Mouse (Mus musculus) CH12.LX (cell line): ENCODE results near the gene Tlcd1. TPM values are rescaled to one million over a fixed set of nuclear protein-coding genes. Genes with fewer than 3 reads are reported as not detected.

Experiments
- DNase-seq: peaks from one replicate; pipeline ENCODE4 v3.0.0-alpha.2; 2013; ENCODE audit errors: extremely low read depth
- H3K27ac ChIP-seq: 2 replicates; pipeline ENCODE4 v1.5.1; 2012; ENCODE audit warnings: low read depth, mild to moderate bottlenecking, control low read depth, moderate library complexity; ENCODE audit not compliant: insufficient read depth
- H3K27me3 ChIP-seq: replicated peaks from 2 replicates; pipeline ENCODE3; 2012; ENCODE audit warnings: inconsistent platforms
- H3K36me3 ChIP-seq, 2 experiments: replicated peaks in 1 of 2; 2 replicates each; pipeline versions ENCODE3 to v1.6.1; 2012; ENCODE audit warnings: inconsistent platforms in 1 of 2, low read length in 1 of 2, mild to moderate bottlenecking in 1 of 2, mixed read lengths in 1 of 2, moderate library complexity in 1 of 2; ENCODE audit not compliant: control insufficient read depth in 1 of 2, insufficient read depth in 1 of 2
- H3K4me1 ChIP-seq, 2 experiments: 2 replicates each; pipeline ENCODE4 v1.6.1; 2012; ENCODE audit warnings: inconsistent platforms in 1 of 2, moderate library complexity in 1 of 2; ENCODE audit not compliant: insufficient read depth in 2 of 2, control insufficient read depth in 1 of 2
- H3K4me2 ChIP-seq: 2 replicates; pipeline ENCODE4 v1.6.1; 2012; ENCODE audit warnings: low read depth, mild to moderate bottlenecking, control low read depth; ENCODE audit not compliant: poor library complexity, insufficient read depth, severe bottlenecking
- H3K4me3 ChIP-seq, 3 experiments: fragments of 150-350 bp in 1 of 3; sonication (generic) in 1 of 3; replicated peaks in 1 of 3; 2 replicates each; pipeline versions ENCODE3 to v1.5.1; 2011 to 2012; ENCODE audit warnings: low read depth in 2 of 3, low read length in 2 of 3, mild to moderate bottlenecking in 2 of 3, moderate library complexity in 2 of 3, control low read depth in 1 of 3, improper control_type of control experiment in 1 of 3, inconsistent platforms in 1 of 3, mixed read lengths in 1 of 3; ENCODE audit not compliant: poor library complexity in 1 of 3
- H3K79me2 ChIP-seq: replicated peaks from 2 replicates; pipeline ENCODE4 v1.6.1; 2012; ENCODE audit warnings: mild to moderate bottlenecking, moderate library complexity; ENCODE audit not compliant: control insufficient read depth, poor library complexity, insufficient read depth, severe bottlenecking; ENCODE audit errors: extremely low read depth
- H3K9ac ChIP-seq: 2 replicates; pipeline ENCODE4 v1.6.1; 2012; ENCODE audit warnings: low read depth, mild to moderate bottlenecking, control low read depth, moderate library complexity; ENCODE audit not compliant: insufficient read depth
- H3K9me3 ChIP-seq: replicated peaks from 2 replicates; pipeline ENCODE3; 2012; ENCODE audit warnings: low read length, inconsistent platforms, mixed read lengths
- BHLHE40 ChIP-seq: IDR thresholded peaks from 2 replicates; pipeline ENCODE4 v1.6.1; 2011; ENCODE audit warnings: mild to moderate bottlenecking, low read depth, low read length, improper control_type of control experiment
- CHD1 ChIP-seq: IDR thresholded peaks from 2 replicates; pipeline ENCODE4 v1.6.1; 2012; ENCODE audit warnings: low read depth, low read length, improper control_type of control experiment, inconsistent platforms
- CTCF ChIP-seq, 2 experiments: IDR thresholded peaks in 1 of 2; conservative IDR thresholded peaks in 1 of 2; 2 replicates each; pipeline ENCODE4 v1.5.1; 2011 to 2012; ENCODE audit warnings: low read depth in 2 of 2, low read length in 2 of 2, improper control_type of control experiment in 1 of 2, inconsistent platforms in 1 of 2, mild to moderate bottlenecking in 1 of 2, moderate library complexity in 1 of 2
- ELF1 ChIP-seq: IDR thresholded peaks from 2 replicates; pipeline ENCODE4 v1.6.1; 2014; ENCODE audit warnings: low read depth, mild to moderate bottlenecking, inconsistent platforms, low read length, improper control_type of control experiment
- EP300 ChIP-seq: IDR thresholded peaks from 2 replicates; pipeline ENCODE4 v1.6.1; 2011; ENCODE audit warnings: low read length, improper control_type of control experiment
- ETS1 ChIP-seq: conservative IDR thresholded peaks from 2 replicates; pipeline ENCODE4 v1.6.1; 2012; ENCODE audit warnings: low read depth, mild to moderate bottlenecking, inconsistent platforms, low read length, improper control_type of control experiment, moderate library complexity
- GABPA ChIP-seq: IDR thresholded peaks from 2 replicates; pipeline ENCODE4 v1.6.1; 2012; ENCODE audit warnings: low read depth, low read length, improper control_type of control experiment, inconsistent platforms; ENCODE audit not compliant: insufficient replicate concordance
- IRF4 ChIP-seq: IDR thresholded peaks from 2 replicates; pipeline ENCODE4 v1.6.1; 2014; ENCODE audit warnings: low read depth, mild to moderate bottlenecking, inconsistent platforms, low read length, improper control_type of control experiment
- JUN ChIP-seq: IDR thresholded peaks from 2 replicates; pipeline ENCODE4 v1.6.1; 2011; ENCODE audit warnings: low read depth, mild to moderate bottlenecking, low read length, improper control_type of control experiment, moderate library complexity; ENCODE audit not compliant: insufficient read depth
- KAT2A ChIP-seq: IDR thresholded peaks from 2 replicates; pipeline ENCODE4 v1.6.1; 2012; ENCODE audit warnings: low read length, improper control_type of control experiment, inconsistent platforms; ENCODE audit not compliant: insufficient replicate concordance
- MAZ ChIP-seq: IDR thresholded peaks from 2 replicates; pipeline ENCODE4 v1.6.1; 2012; ENCODE audit warnings: low read depth, mild to moderate bottlenecking, inconsistent platforms, low read length, improper control_type of control experiment, moderate library complexity
- MEF2A ChIP-seq: IDR thresholded peaks from 2 replicates; pipeline ENCODE4 v1.6.1; 2014; ENCODE audit warnings: low read depth, mild to moderate bottlenecking, inconsistent platforms, low read length, improper control_type of control experiment, borderline replicate concordance
- MXI1 ChIP-seq: IDR thresholded peaks from 2 replicates; pipeline ENCODE4 v1.6.1; 2011; ENCODE audit warnings: mild to moderate bottlenecking, low read depth, low read length, improper control_type of control experiment
- PAX5 ChIP-seq: IDR thresholded peaks from 2 replicates; pipeline ENCODE4 v1.6.1; 2012; ENCODE audit warnings: low read length, inconsistent platforms, mixed read lengths
- POLR2A ChIP-seq: IDR thresholded peaks from 2 replicates; pipeline ENCODE4 v1.6.1; 2011; ENCODE audit warnings: low read depth, mild to moderate bottlenecking, improper control_type of control experiment, low read length
- POLR2AphosphoS2 ChIP-seq: IDR thresholded peaks from 2 replicates; pipeline ENCODE4 v1.6.1; 2011; ENCODE audit warnings: low read depth, low read length, improper control_type of control experiment
- RAD21 ChIP-seq: IDR thresholded peaks from 2 replicates; pipeline ENCODE4 v1.6.1; 2011; ENCODE audit warnings: low read depth, mild to moderate bottlenecking, low read length, improper control_type of control experiment, moderate library complexity
- SIN3A ChIP-seq: IDR thresholded peaks from 2 replicates; pipeline ENCODE4 v1.6.1; 2012; ENCODE audit warnings: low read length, improper control_type of control experiment, inconsistent platforms
- TBP ChIP-seq: conservative IDR thresholded peaks from 2 replicates; pipeline ENCODE4 v1.6.1; 2011; ENCODE audit warnings: low read depth, low read length, improper control_type of control experiment
- TCF12 ChIP-seq: IDR thresholded peaks from 2 replicates; pipeline ENCODE4 v1.6.1; 2014; ENCODE audit warnings: low read depth, mild to moderate bottlenecking, inconsistent platforms, low read length, improper control_type of control experiment
- USF1 ChIP-seq: IDR thresholded peaks from 2 replicates; pipeline ENCODE4 v1.6.1; 2014; ENCODE audit warnings: low read depth, mild to moderate bottlenecking, inconsistent platforms, low read length, improper control_type of control experiment
- ZC3H11A ChIP-seq: IDR thresholded peaks from 2 replicates; pipeline ENCODE4 v1.6.1; 2012; ENCODE audit warnings: low read depth, mild to moderate bottlenecking, inconsistent platforms, low read length, improper control_type of control experiment
- ZKSCAN1 ChIP-seq: IDR thresholded peaks from 2 replicates; pipeline ENCODE4 v1.6.1; 2012; ENCODE audit warnings: low read depth, inconsistent platforms, low read length, improper control_type of control experiment, borderline replicate concordance
- ZMIZ1 ChIP-seq: IDR thresholded peaks from 2 replicates; pipeline ENCODE4 v1.6.1; 2012; ENCODE audit warnings: low read depth, mild to moderate bottlenecking, inconsistent platforms, low read length, improper control_type of control experiment
- ZNF384 ChIP-seq: IDR thresholded peaks from 2 replicates; pipeline ENCODE4 v1.6.1; 2012; ENCODE audit warnings: low read depth, low read length, improper control_type of control experiment, inconsistent platforms
- dilution Hi-C: fragments of 300-500 bp; cut with MboI; formaldehyde crosslinking; loops from 2 replicates; pipeline ENCODE4 v1.14.3; 2020; ENCODE audit warnings: low sequenced_read_pairs; ENCODE audit not compliant: extremely low pct_unique_long_range_greater_than_20kb, extremely low pct_ligation_motif_present
- in situ Hi-C: fragments of 300-500 bp; cut with MboI; formaldehyde crosslinking; loops from 3 replicates; pipeline ENCODE4 v1.14.3; 2019; ENCODE audit warnings: low sequenced_read_pairs, low pct_ligation_motif_present, low pct_unique_long_range_greater_than_20kb, mixed read lengths
- polyA plus RNA-seq: library from polyadenylated mRNA; unstranded; fragments of >175 nt; gene quantifications from 2 replicates; pipeline ENCODE4 v1.2.1, GENCODE M21; 2012; ENCODE audit warnings: low read depth; ENCODE audit not compliant: insufficient read length
- total RNA-seq, 2 experiments: library from RNA; depleted of rRNA; stranded (reverse); fragments of 300-350 nt in 1 of 2; fragments of >200 nt in 1 of 2; gene quantifications; 2 replicates each; pipeline ENCODE4 v1.2.3; 2012 to 2014

The Tlcd1 gene
- total and polyA plus RNA-seq, 3 experiments = 15.6 to 20.3 (median 16.4) TPM

GRCm38 (mm10) chr11:78181830-78182357 is 5.4 kb downstream of the Tlcd1 start:
- Histone ChIP-seq H3K36me3 (peaks cover 26 to 40% of the 10 kb centered on the region in 2 experiments), H3K9ac (peak overlapping the region; percentile 67), H3K9me3 (no peaks in the 10 kb centered on the region), H3K4me2 (peak overlapping the region; percentile 95), H3K4me3 (peak overlapping the region; percentile 70 to 96 (median 76)), H3K79me2 (peaks cover 38% of the 10 kb centered on the region), H3K27me3 (no peaks in the 10 kb centered on the region), H3K27ac (no peak overlapping the region), H3K4me1 (peaks cover 13 to 46% of the 10 kb centered on the region in 2 experiments)
- no peak for TF ChIP-seq ZNF384
- TF ChIP-seq SIN3A = 0 out of 2 replicates have a peak, but pooled peaks have one; percentile 23
- TF ChIP-seq ETS1 = no peak
- TF ChIP-seq BHLHE40 = no peak
- TF ChIP-seq CTCF (conservative IDR thresholded peaks at IDR 0.05 in 1 of 2, IDR thresholded peaks at IDR 0.05 in 1 of 2; ENCODE audit: low read depth in 2 of 2, low read length in 2 of 2) = no peak
- no peak for TF ChIP-seq RAD21
- TF ChIP-seq IRF4 = no peak
- TF ChIP-seq TBP = no peak
- no peak for TF ChIP-seq PAX5
- TF ChIP-seq ZMIZ1 = peak; percentile 30; the same call in 1 of the 2 replicates
- peak; percentile 17; the same call in 1 of the 2 replicates for TF ChIP-seq CHD1
- peak; percentile 47; the same call in 1 of the 2 replicates for TF ChIP-seq MXI1
- TF ChIP-seq EP300 = peak; percentile 33
- TF ChIP-seq GABPA = no peak
- TF ChIP-seq ELF1 = no peak
- peak; percentile 20; the same call in 1 of the 2 replicates for TF ChIP-seq POLR2AphosphoS2
- no peak for TF ChIP-seq MAZ
- TF ChIP-seq MEF2A = no peak
- TF ChIP-seq KAT2A = no peak
- no peak for TF ChIP-seq ZC3H11A
- no peak for TF ChIP-seq JUN
- DNase-seq = no peak
- dilution Hi-C loops = no loop called here
- in situ Hi-C loops = no loop called here

GRCm38 (mm10) chr11:78182450-78182849 is 5.9 kb downstream of the Tlcd1 start:
- in situ Hi-C loops = no loop called here
- Histone ChIP-seq H3K4me2 (peak overlapping the region; percentile 95), H3K36me3 (peaks cover 26 to 40% of the 10 kb centered on the region in 2 experiments), H3K79me2 (peaks cover 38% of the 10 kb centered on the region), H3K27me3 (no peaks in the 10 kb centered on the region), H3K4me3 (peak overlapping the region; percentile 70 to 96 (median 76)), H3K9ac (peak overlapping the region; percentile 67), H3K9me3 (no peaks in the 10 kb centered on the region), H3K27ac (peak overlapping the region; percentile 74; the same call in 1 of the 2 replicates), H3K4me1 (peaks cover 13 to 44% of the 10 kb centered on the region in 2 experiments)
- TF ChIP-seq ZKSCAN1 (no peak), POLR2A (no peak), ZMIZ1 (peak; percentile 1; the same call in 1 of the 2 replicates), TCF12 (no peak), USF1 (no peak), IRF4 (no peak), ZC3H11A (no peak), SIN3A (0 out of 2 replicates have a peak, but pooled peaks have one; percentile 3), MAZ (no peak)
- dilution Hi-C loops = no loop called here
- DNase-seq = no peak
